Mouse (Mus musculus) neural tube, embryonic 13.5 days (tissue): ENCODE data around the gene Gm28308. TPM values are rescaled to one million over a fixed set of nuclear protein-coding genes. Genes with fewer than 3 reads are reported as not detected.
A peak's percentile ranks its signal among the peaks of the same experiment; 100 is the strongest.

Source experiments
- ATAC-seq: fragments of 200-750 bp; cut with Nextera tagmentation; 2 replicates; pipeline ENCODE4 v1.8.0; 2017; ENCODE audit warnings: low read depth, mild to moderate bottlenecking, moderate TSS enrichment, moderate library complexity
- H3K27ac ChIP-seq: fragments of 300-500 bp; sonication (generic); replicated peaks from 2 replicates; pipeline ENCODE4 v1.5.1; 2015; ENCODE audit warnings: moderate library complexity, mild to moderate bottlenecking, inconsistent platforms
- H3K27me3 ChIP-seq: fragments of 300-500 bp; sonication (generic); 2 replicates; pipeline ENCODE4 v1.6.1; 2015; ENCODE audit warnings: mild to moderate bottlenecking, inconsistent platforms
- H3K36me3 ChIP-seq: fragments of 300-500 bp; sonication (generic); 2 replicates; pipeline ENCODE4 v1.6.1; 2015; ENCODE audit warnings: mild to moderate bottlenecking, inconsistent platforms
- H3K4me1 ChIP-seq: fragments of 300-500 bp; sonication (generic); replicated peaks from 2 replicates; pipeline ENCODE4 v1.6.1; 2015; ENCODE audit warnings: inconsistent platforms
- H3K4me2 ChIP-seq: fragments of 300-500 bp; sonication (generic); 2 replicates; pipeline ENCODE4 v1.6.1; 2015; ENCODE audit warnings: inconsistent platforms, mild to moderate bottlenecking, moderate library complexity
- H3K4me3 ChIP-seq: fragments of 300-500 bp; sonication (generic); 2 replicates; pipeline ENCODE4 v1.5.1; 2015; ENCODE audit warnings: mild to moderate bottlenecking, inconsistent platforms
- H3K9ac ChIP-seq: fragments of 300-500 bp; sonication (generic); 2 replicates; pipeline ENCODE4 v1.6.1; 2015; ENCODE audit warnings: moderate library complexity, mild to moderate bottlenecking, inconsistent platforms
- H3K9me3 ChIP-seq: fragments of 300-500 bp; sonication (generic); 2 replicates; pipeline ENCODE4 v1.6.1; 2016; ENCODE audit warnings: inconsistent platforms
- WGBS: fragments of 180-500 bp; shearing (Covaris S2); methylation state at CpG from one replicate; pipeline ENCODE4 v1.1.7; 2015; 5-methylcytosine and 5-hydroxymethylcytosine counted together
- polyA plus RNA-seq: library from polyadenylated mRNA; unstranded; fragments of >200 nt; fragmentation: Nextera tagmentation; extraction: Ambion mirVana; gene quantifications from 2 replicates; pipeline ENCODE4 v1.2.1, GENCODE M21; 2015

The Gm28308 gene
- polyA plus RNA-seq, 1 experiment from 2014 or later: not detected

- peak within 1 kb of the TSS; percentile 97 for H3K4me2 ChIP-seq
- peak within 1 kb of the TSS; percentile 96 for H3K9ac ChIP-seq
- peaks cover 96% of the 10 kb centered on the region for H3K4me1 ChIP-seq
- H3K27me3 ChIP-seq: no peaks in the 10 kb centered on the region
- H3K36me3 ChIP-seq: peaks cover 17% of the 10 kb centered on the region
- H3K9me3 ChIP-seq: no peaks in the 10 kb centered on the region
- ATAC-seq: peak; percentile 81
- under 1% methylated on average over 73 of the region's 102 CpGs for WGBS
- peak within 1 kb of the TSS; percentile 65 for H3K4me3 ChIP-seq
- peak within 1 kb of the TSS; percentile 100 for H3K27ac ChIP-seq
These were observed 22.0 kb downstream of the Gm28308 start, which contains the start of gene Hoxa4 for GRCm38 (mm10) chr6:52190906-52191810. Gene Hoxa4, minus strand, starts transcription at chr6:52191753.

- Histone ChIP-seq H3K9me3 (no peaks in the 10 kb centered on the region), H3K27ac (peak overlapping the region; percentile 100), H3K27me3 (no peaks in the 10 kb centered on the region), H3K4me1 (peaks cover 96% of the 10 kb centered on the region), H3K4me2 (peak overlapping the region; percentile 97), H3K9ac (peak overlapping the region; percentile 96), H3K36me3 (peaks cover 17% of the 10 kb centered on the region), H3K4me3 (peak overlapping the region; percentile 65)
- WGBS: 2% methylated on average over 23 of the region's 23 CpGs
- ATAC-seq: no peak; the same call in 1 of the 2 replicates
These were observed 22.7 kb downstream of the Gm28308 start for GRCm38 (mm10) chr6:52190410-52190809.

- 11% methylated on average over 8 of the region's 8 CpGs for WGBS
- Histone ChIP-seq H3K27me3 (no peaks in the 10 kb centered on the region), H3K27ac (peak overlapping the region; percentile 100), H3K4me3 (peak overlapping the region; percentile 65), H3K9me3 (no peaks in the 10 kb centered on the region), H3K36me3 (peaks cover 17% of the 10 kb centered on the region), H3K4me2 (peak overlapping the region; percentile 97), H3K4me1 (peaks cover 96% of the 10 kb centered on the region), H3K9ac (peak overlapping the region; percentile 96)
- no peak for ATAC-seq
These were observed 23.2 kb downstream of the Gm28308 start for GRCm38 (mm10) chr6:52189909-52190308.

GRCm38 (mm10) chr6:52189172-52189591, 24.0 kb downstream of the Gm28308 start:
- peaks cover 96% of the 10 kb centered on the region for H3K4me1 ChIP-seq
- no peaks in the 10 kb centered on the region for H3K27me3 ChIP-seq
- no peak for ATAC-seq
- peak overlapping the region; percentile 97 for H3K4me2 ChIP-seq
- H3K36me3 ChIP-seq: peaks cover 17% of the 10 kb centered on the region
- no peaks in the 10 kb centered on the region for H3K9me3 ChIP-seq
- peak overlapping the region; percentile 100 for H3K27ac ChIP-seq
- H3K9ac ChIP-seq: peak overlapping the region; percentile 96; the same call in 1 of the 2 replicates
- H3K4me3 ChIP-seq: peak overlapping the region; percentile 65; the same call in 1 of the 2 replicates
- 18% methylated on average over 5 of the region's 5 CpGs for WGBS

- Histone ChIP-seq H3K36me3 (peaks cover 21% of the 10 kb centered on the region), H3K4me3 (no peak overlapping the region), H3K4me1 (peaks cover 99% of the 10 kb centered on the region), H3K27ac (peak overlapping the region; percentile 65), H3K27me3 (no peaks in the 10 kb centered on the region), H3K9me3 (no peaks in the 10 kb centered on the region), H3K9ac (no peak overlapping the region), H3K4me2 (peak overlapping the region; percentile 97; the same call in 1 of the 2 replicates)
- 38% methylated on average over 1 of the region's 1 CpGs for WGBS
- no peak for ATAC-seq
These were observed 26.6 kb downstream of the Gm28308 start for GRCm38 (mm10) chr6:52186500-52186899.

GRCm38 (mm10) chr6:52185834-52186233, 27.3 kb downstream of the Gm28308 start:
- peaks cover 100% of the 10 kb centered on the region for H3K4me1 ChIP-seq
- H3K27me3 ChIP-seq: no peaks in the 10 kb centered on the region
- 10% methylated on average over 3 of the region's 3 CpGs for WGBS
- no peak for ATAC-seq
- H3K4me3 ChIP-seq: no peak overlapping the region
- H3K4me2 ChIP-seq: peak overlapping the region; percentile 48
- no peaks in the 10 kb centered on the region for H3K9me3 ChIP-seq
- H3K36me3 ChIP-seq: peaks cover 21% of the 10 kb centered on the region
- peak overlapping the region; percentile 82; the same call in 1 of the 2 replicates for H3K27ac ChIP-seq
- no peak overlapping the region; the same call in 1 of the 2 replicates for H3K9ac ChIP-seq

GRCm38 (mm10) chr6:52185222-52185621, 27.9 kb downstream of the Gm28308 start:
- Histone ChIP-seq H3K9ac (peak overlapping the region; percentile 60), H3K27ac (peak overlapping the region; percentile 82), H3K36me3 (peaks cover 20% of the 10 kb centered on the region), H3K27me3 (no peaks in the 10 kb centered on the region), H3K4me2 (peak overlapping the region; percentile 48), H3K9me3 (no peaks in the 10 kb centered on the region), H3K4me1 (peaks cover 100% of the 10 kb centered on the region), H3K4me3 (peak overlapping the region; percentile 18)
- ATAC-seq: no peak
- WGBS: under 1% methylated on average over 19 of the region's 19 CpGs

GRCm38 (mm10) chr6:52184668-52185067, 28.5 kb downstream of the Gm28308 start:
- H3K27ac ChIP-seq: peak overlapping the region; percentile 82
- peak overlapping the region; percentile 48 for H3K4me2 ChIP-seq
- peaks cover 100% of the 10 kb centered on the region for H3K4me1 ChIP-seq
- H3K9me3 ChIP-seq: no peaks in the 10 kb centered on the region
- 10% methylated on average over 6 of the region's 6 CpGs for WGBS
- H3K4me3 ChIP-seq: peak overlapping the region; percentile 18; the same call in 1 of the 2 replicates
- ATAC-seq: no peak
- H3K9ac ChIP-seq: peak overlapping the region; percentile 60
- no peaks in the 10 kb centered on the region for H3K27me3 ChIP-seq
- peaks cover 14% of the 10 kb centered on the region for H3K36me3 ChIP-seq

- ATAC-seq: no peak
- no peaks in the 10 kb centered on the region for H3K27me3 ChIP-seq
- 13% methylated on average over 10 of the region's 10 CpGs for WGBS
- H3K4me3 ChIP-seq: no peak overlapping the region
- H3K36me3 ChIP-seq: peaks cover 8% of the 10 kb centered on the region
- H3K4me1 ChIP-seq: peaks cover 100% of the 10 kb centered on the region
- H3K27ac ChIP-seq: peak overlapping the region; percentile 82
- peak overlapping the region; percentile 60 for H3K9ac ChIP-seq
- no peaks in the 10 kb centered on the region for H3K9me3 ChIP-seq
- peak overlapping the region; percentile 48 for H3K4me2 ChIP-seq
These were observed 29.6 kb downstream of the Gm28308 start for GRCm38 (mm10) chr6:52183311-52184080.

- 0 out of 2 replicates have a peak overlapping the region, but pooled peaks have one; percentile 60 for H3K9ac ChIP-seq
- no peak overlapping the region for H3K4me3 ChIP-seq
- H3K27me3 ChIP-seq: no peaks in the 10 kb centered on the region
- H3K27ac ChIP-seq: peak overlapping the region; percentile 82
- peaks cover 8% of the 10 kb centered on the region for H3K36me3 ChIP-seq
- no peaks in the 10 kb centered on the region for H3K9me3 ChIP-seq
- WGBS: 14% methylated on average over 1 of the region's 1 CpGs
- H3K4me2 ChIP-seq: peak overlapping the region; percentile 48
- no peak for ATAC-seq
- peaks cover 100% of the 10 kb centered on the region for H3K4me1 ChIP-seq
These were observed 30.3 kb downstream of the Gm28308 start for GRCm38 (mm10) chr6:52182793-52183192.

GRCm38 (mm10) chr6:52182030-52182429, 31.1 kb downstream of the Gm28308 start:
- H3K27ac ChIP-seq: no peak overlapping the region; the same call in 1 of the 2 replicates
- no peak overlapping the region for H3K4me3 ChIP-seq
- 0 out of 2 replicates have a peak overlapping the region, but pooled peaks have one; percentile 95 for H3K9ac ChIP-seq
- H3K4me2 ChIP-seq: peak overlapping the region; percentile 75
- no peak for ATAC-seq
- peaks cover 100% of the 10 kb centered on the region for H3K4me1 ChIP-seq
- H3K27me3 ChIP-seq: no peaks in the 10 kb centered on the region
- H3K9me3 ChIP-seq: no peaks in the 10 kb centered on the region
- WGBS: 11% methylated on average over 2 of the region's 2 CpGs
- H3K36me3 ChIP-seq: peaks cover 8% of the 10 kb centered on the region
